Mouse (Mus musculus) lung, embryonic 16.5 days (tissue): ENCODE measurements around the gene Lzts2. TPM values are rescaled to one million over a fixed set of nuclear protein-coding genes. Genes with fewer than 3 reads are reported as not detected.

Experiments
- polyA plus RNA-seq: library from polyadenylated mRNA; unstranded; fragments of >200 nt; fragmentation: Nextera tagmentation; extraction: Ambion mirVana; gene quantifications from 2 replicates; pipeline ENCODE4 v1.2.1, GENCODE M21; 2015

Gene Lzts2
- polyA plus RNA-seq, 1 experiment from 2014 or later, result 50.1 TPM

Other genes with a start within 250 kb of the Lzts2 start
- gene Slf2, start 83.3 kb upstream of the Lzts2 start, polyA plus RNA-seq, result 26.4 and 27.1 TPM in 2 replicates
- 1.3 and 1.6 TPM in 2 replicates for gene Sema4g, start 25.3 kb upstream of the Lzts2 start, polyA plus RNA-seq
- 19.8 and 19.9 TPM in 2 replicates for gene Twnk, start 8.8 kb upstream of the Lzts2 start, polyA plus RNA-seq
- gene Mrpl43, start 8.0 kb upstream of the Lzts2 start, polyA plus RNA-seq, result 65.2 and 67.2 TPM in 2 replicates
- gene Pdzd7, start 31.3 kb downstream of the Lzts2 start, polyA plus RNA-seq, result 0.21 and 0.33 TPM in 2 replicates
- 26.0 and 26.1 TPM in 2 replicates for gene Sfxn3, start 33.1 kb downstream of the Lzts2 start, polyA plus RNA-seq
- gene Kazald1, start 60.8 kb downstream of the Lzts2 start, polyA plus RNA-seq, result 6.8 and 9.8 TPM in 2 replicates
- gene Tlx1, start 136.3 kb downstream of the Lzts2 start, polyA plus RNA-seq, result not detected in 2 replicates
- not detected in 2 replicates for gene Lbx1, start 221.4 kb downstream of the Lzts2 start, polyA plus RNA-seq